Mouse (Mus musculus) kidney, adult 2 months (tissue): ENCODE measurements around the gene Hnrnpul1. TPM values are rescaled to one million over a fixed set of nuclear protein-coding genes. Genes with fewer than 3 reads are reported as not detected.
A peak's percentile ranks its signal among the peaks of the same experiment; 100 is the strongest.
"Not testable (repeated sequence)": the region's sequence is repeated elsewhere in the genome, so short reads cannot be mapped to it uniquely, and the experiment has no call there.

ENCODE experiments used
- DNase-seq: peaks from one replicate; pipeline ENCODE4 v3.0.0; 2021
- H3K27ac ChIP-seq: fragments of 200-500 bp; 2 replicates; pipeline ENCODE4 v1.5.1; 2012; ENCODE audit warnings: low read depth, low read length, control low read depth, inconsistent platforms; ENCODE audit not compliant: insufficient read depth
- H3K27me3 ChIP-seq: fragments of 200-500 bp; replicated peaks from 2 replicates; pipeline ENCODE4 v1.6.1; 2012; ENCODE audit warnings: mild to moderate bottlenecking, moderate library complexity, low read length, inconsistent platforms; ENCODE audit not compliant: control insufficient read depth, insufficient read depth
- H3K36me3 ChIP-seq: fragments of 200-500 bp; 2 replicates; pipeline ENCODE4 v1.6.1; 2012; ENCODE audit warnings: mild to moderate bottlenecking, moderate library complexity, low read length, inconsistent platforms; ENCODE audit not compliant: control insufficient read depth, insufficient read depth
- H3K4me1 ChIP-seq: fragments of 200-500 bp; 2 replicates; pipeline ENCODE4 v1.6.1; 2011; ENCODE audit warnings: low read length; ENCODE audit not compliant: control insufficient read depth, insufficient read depth
- H3K4me3 ChIP-seq: fragments of 200-500 bp; 2 replicates; pipeline ENCODE4 v1.5.1; 2011; ENCODE audit warnings: mild to moderate bottlenecking, low read depth, low read length, control low read depth; ENCODE audit not compliant: insufficient read depth
- CTCF ChIP-seq: fragments of 200-500 bp; conservative IDR thresholded peaks from 2 replicates; pipeline ENCODE4 v1.5.1; 2011; ENCODE audit warnings: low read depth, mild to moderate bottlenecking, control low read depth, low read length, moderate library complexity, mixed read lengths; ENCODE audit not compliant: insufficient read depth, insufficient read length
- POLR2A ChIP-seq: fragments of 200-500 bp; IDR thresholded peaks from one replicate; pipeline ENCODE4 v1.6.1; 2011; ENCODE audit warnings: low read depth, low read length, control low read depth
- WGBS: fragments of 180-500 bp; shearing (Covaris S2); methylation state at CpG from one replicate; pipeline ENCODE4 v1.1.7; 2018; 5-methylcytosine and 5-hydroxymethylcytosine counted together
- polyA plus RNA-seq: library from polyadenylated mRNA; depleted of rRNA; stranded (reverse); fragments of >200 nt; gene quantifications from 2 replicates; pipeline ENCODE4 v1.2.3, GENCODE M21; 2012

Hnrnpul1 gene
- polyA plus RNA-seq, 1 experiment, result 41.7 TPM

- DNase-seq, result peak; percentile 69
- no peak overlapping the region for H3K27ac ChIP-seq
- H3K36me3 ChIP-seq, result no peaks in the 10 kb centered on the region
- TF ChIP-seq CTCF, result peak; percentile 18; the same call in 1 of the 2 replicates
- TF ChIP-seq POLR2A, result no peak
- 59% methylated on average over 3 of the region's 3 CpGs for WGBS
- H3K4me3 ChIP-seq, result no peak overlapping the region
- H3K27me3 ChIP-seq, result no peaks in the 10 kb centered on the region
- no peaks in the 10 kb centered on the region for H3K4me1 ChIP-seq
These were observed 39.1 kb upstream of the Hnrnpul1 start for GRCm38 (mm10) chr7:25793679-25794078.

- H3K36me3 ChIP-seq, H3K4me3 ChIP-seq, H3K27me3 ChIP-seq, DNase-seq, H3K27ac ChIP-seq, H3K4me1 ChIP-seq: not testable (repeated sequence)
- WGBS, result 77% methylated on average over 9 of the region's 9 CpGs
These were observed 38.4 kb upstream of the Hnrnpul1 start for GRCm38 (mm10) chr7:25792966-25793365.

- no peak for TF ChIP-seq POLR2A
- no peak for TF ChIP-seq CTCF
These were observed 36.1 kb upstream of the Hnrnpul1 start for GRCm38 (mm10) chr7:25790615-25791014.

GRCm38 (mm10) chr7:25789129-25789440 lies 34.5 kb upstream of the Hnrnpul1 start:
- H3K4me1 ChIP-seq, result no peaks in the 10 kb centered on the region
- no peak overlapping the region for H3K4me3 ChIP-seq
- no peaks in the 10 kb centered on the region for H3K27me3 ChIP-seq
- H3K36me3 ChIP-seq, result no peaks in the 10 kb centered on the region
- H3K27ac ChIP-seq, result no peak overlapping the region
- TF ChIP-seq CTCF (no peak), POLR2A (no peak)
- DNase-seq, result no peak
- WGBS, result 39% methylated on average over 3 of the region's 3 CpGs

More at GRCm38 (mm10) chr7:25790615-25791014, 36.1 kb upstream of the Hnrnpul1 start:
- Histone ChIP-seq H3K27me3 (no peaks in the 10 kb centered on the region), H3K4me1 (no peaks in the 10 kb centered on the region), H3K27ac (no peak overlapping the region), H3K36me3 (no peaks in the 10 kb centered on the region), H3K4me3 (no peak overlapping the region)
- 58% methylated on average over 8 of the region's 8 CpGs for WGBS
- DNase-seq, result no peak

GRCm38 (mm10) chr7:25788220-25789128 lies 33.9 kb upstream of the Hnrnpul1 start, which contains the start of gene Axl:
TSS of gene Axl (minus strand) at chr7:25788705.
- Histone ChIP-seq H3K4me3 (peak within 1 kb of the TSS; percentile 65), H3K27ac (peak within 1 kb of the TSS; percentile 41; the same call in 1 of the 2 replicates), H3K4me1 (no peaks in the 10 kb centered on the region), H3K36me3 (no peaks in the 10 kb centered on the region), H3K27me3 (no peaks in the 10 kb centered on the region)
- WGBS, result 5% methylated on average over 29 of the region's 30 CpGs
- peak; percentile 63 for DNase-seq
- no peak for TF ChIP-seq CTCF
- no peak for TF ChIP-seq POLR2A

DNA sequence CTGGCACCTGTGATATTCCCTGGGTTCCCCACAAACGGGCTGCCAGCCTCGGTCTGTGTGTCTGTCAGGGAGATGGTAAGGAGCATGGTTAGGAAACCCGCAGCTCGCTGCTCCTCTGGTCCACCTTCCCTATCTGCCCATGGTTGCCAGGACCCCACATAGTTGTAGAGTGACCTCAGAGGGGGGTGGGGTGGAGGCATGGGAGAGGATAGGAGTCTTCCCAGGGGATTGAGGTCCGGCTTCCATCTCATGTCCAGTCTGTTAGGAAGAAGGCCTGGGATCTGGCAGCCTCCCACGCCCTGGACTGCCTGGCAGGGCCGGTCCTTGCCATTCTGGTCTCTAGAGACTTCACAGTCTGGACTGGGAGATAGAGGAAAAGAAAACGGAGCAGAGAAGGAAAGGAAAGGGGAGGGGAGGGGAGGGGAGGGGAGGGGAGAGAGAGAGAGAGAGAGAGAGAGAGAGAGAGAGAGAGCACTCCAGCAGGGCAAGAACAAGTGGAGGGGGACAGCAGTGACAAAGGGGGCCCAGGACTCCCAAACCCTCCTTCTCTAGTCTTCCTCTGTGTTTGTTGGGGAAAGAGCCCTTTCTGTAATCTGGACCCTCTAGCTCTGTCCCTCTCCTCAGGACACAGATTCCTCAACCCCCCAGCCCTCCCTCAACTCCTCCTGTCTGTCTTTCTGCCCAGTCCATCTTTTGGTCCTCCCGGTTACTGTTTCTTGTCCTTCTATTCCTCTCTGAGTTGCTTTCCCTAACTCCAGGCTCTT lies 33.1 kb upstream of the Hnrnpul1 start:
- H3K4me3 ChIP-seq, result peak overlapping the region; percentile 19; the same call in 1 of the 2 replicates
- no peaks in the 10 kb centered on the region for H3K4me1 ChIP-seq
- TF ChIP-seq POLR2A, result no peak
- no peak for TF ChIP-seq CTCF
- WGBS, result 42% methylated on average over 9 of the region's 9 CpGs
- no peak overlapping the region for H3K27ac ChIP-seq
- no peaks in the 10 kb centered on the region for H3K36me3 ChIP-seq
- DNase-seq, result no peak
- H3K27me3 ChIP-seq, result no peaks in the 10 kb centered on the region

GRCm38 (mm10) chr7:25786974-25787373 lies 32.4 kb upstream of the Hnrnpul1 start:
- 65% methylated on average over 4 of the region's 4 CpGs for WGBS
- no peak for TF ChIP-seq CTCF
- no peak for TF ChIP-seq POLR2A
- no peak for DNase-seq
- H3K4me1 ChIP-seq, result no peaks in the 10 kb centered on the region
- H3K4me3 ChIP-seq, result no peak overlapping the region
- H3K27ac ChIP-seq, result no peak overlapping the region
- no peaks in the 10 kb centered on the region for H3K36me3 ChIP-seq
- H3K27me3 ChIP-seq, result no peaks in the 10 kb centered on the region
